Mouse (Mus musculus): Measurements from ENCODE around the gene Rilpl1.

DNA sequence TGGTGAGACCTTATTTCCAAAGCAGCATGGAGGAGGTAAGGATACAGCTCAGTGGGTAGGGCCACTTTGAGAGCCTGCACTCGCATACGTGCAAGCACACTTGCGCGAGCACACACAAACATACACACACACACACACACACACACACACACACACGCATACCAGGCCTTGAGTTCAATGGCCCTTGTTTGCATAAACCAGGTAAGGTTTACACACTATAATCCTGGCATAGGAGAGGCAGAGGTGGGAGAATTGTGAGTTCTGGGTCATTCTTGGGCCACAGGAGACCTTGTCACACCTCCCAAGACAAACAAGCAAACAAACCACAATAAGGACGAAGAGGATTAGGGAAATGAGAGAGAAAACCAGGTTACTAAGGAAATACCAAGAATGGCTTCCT is 22.0 kb downstream of the Rilpl1 start:
- no peak for TF ChIP-seq CTCF (IDR thresholded peaks at IDR 0.05; ENCODE audit: low read depth)
- no peak for TF ChIP-seq EP300 (optimal IDR thresholded peaks at IDR 0.05)

Measured in stomach, postnatal 0 days (tissue).